Mouse (Mus musculus): ENCODE data around the gene Tas2r139. TPM values are rescaled to one million over a fixed set of nuclear protein-coding genes. Genes with fewer than 3 reads are reported as not detected.
A peak's percentile ranks its signal among the peaks of the same experiment; 100 is the strongest.
"Not testable (repeated sequence)": the region's sequence is repeated elsewhere in the genome, so short reads cannot be mapped to it uniquely, and the experiment has no call there.

Gene Tas2r139
- total RNA-seq (2021) (not detected), polyA plus RNA-seq (2012; rRNA removed) (not detected in 2 replicates)
- long read RNA-seq = 0 reads

DNA sequence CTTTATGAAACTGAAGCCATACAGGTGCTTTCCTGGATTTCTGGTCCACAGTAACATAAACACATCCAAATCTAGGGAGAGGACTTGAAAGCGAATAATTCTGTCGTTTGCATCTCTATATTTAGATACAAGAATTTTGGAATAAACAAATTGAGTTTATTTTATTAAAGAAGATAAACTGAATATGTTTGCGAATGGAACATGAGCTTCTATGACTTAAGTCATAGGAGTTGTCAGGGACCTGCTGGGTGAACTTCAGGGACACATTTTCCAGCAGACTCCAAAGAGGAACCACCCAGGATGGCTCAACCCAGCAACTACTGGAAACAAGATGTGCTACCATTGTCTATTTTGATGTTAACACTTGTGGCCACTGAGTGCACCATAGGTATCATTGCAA lies at the start of gene Tas2r139:
Tas2r139 (plus strand) TSS at position 301 of the 400 bp plus-strand sequence.
- DNase-seq = no peak
- TF ChIP-seq CTCF (IDR thresholded peaks at IDR 0.05) = no peak
- TF ChIP-seq EP300 (IDR thresholded peaks at IDR 0.05; ENCODE audit: insufficient read depth, low read depth, low read length) = no peak
- no peak for TF ChIP-seq POLR2A (IDR thresholded peaks at IDR 0.05; ENCODE audit: insufficient read depth, low read depth, low read length)
- 68% methylated on average over 3 of the region's 3 CpGs for WGBS

DNA sequence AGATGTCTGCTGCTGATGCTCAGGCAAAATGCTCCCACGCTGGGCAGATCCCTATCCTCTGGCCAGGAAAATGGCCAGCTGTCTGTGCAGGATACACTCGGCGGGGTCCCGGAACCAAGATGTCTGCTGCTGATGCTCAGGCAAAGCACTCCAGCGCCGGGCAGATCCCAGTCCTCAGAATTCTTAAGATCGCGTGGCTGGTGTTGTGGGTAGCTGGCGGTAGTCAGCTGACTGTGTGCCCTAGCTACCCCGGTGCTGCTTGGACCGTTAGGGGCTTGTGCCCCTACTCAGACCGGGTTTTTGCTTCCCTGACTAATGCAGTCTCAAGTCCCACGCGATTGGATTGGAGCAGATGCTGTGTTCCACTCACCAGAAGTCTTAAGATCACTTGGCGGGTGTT lies 10.4 kb downstream of the Tas2r139 start:
- DNase-seq; H3K79me2 ChIP-seq (replicated peaks; ENCODE audit: control insufficient read depth, insufficient read depth, low read length); H3K27ac ChIP-seq; intact Hi-C loops (cut with DNase I); H3K4me1 ChIP-seq (ENCODE audit: control insufficient read depth, insufficient read depth, low read length); H3K4me3 ChIP-seq; H3K36me3 ChIP-seq (ENCODE audit: control insufficient read depth, insufficient read depth, low read length); H3K9ac ChIP-seq (ENCODE audit: low read depth, low read length); H3K27me3 ChIP-seq (ENCODE audit: control insufficient read depth, insufficient read depth, low read length): not testable (repeated sequence)
- WGBS = 65% methylated on average over 15 of the region's 15 CpGs

More for the DNA sequence above, at the start of gene Tas2r139:
- H3K9ac ChIP-seq (ENCODE audit: low read depth, low read length) = no peak within 1 kb of the TSS
- no peaks in the 10 kb centered on the region for H3K27me3 ChIP-seq (ENCODE audit: control insufficient read depth, insufficient read depth, low read length)
- H3K4me3 ChIP-seq = no peak within 1 kb of the TSS
- H3K36me3 ChIP-seq (ENCODE audit: control insufficient read depth, insufficient read depth, low read length) = no peaks in the 10 kb centered on the region
- H3K27ac ChIP-seq = no peak within 1 kb of the TSS
- H3K4me1 ChIP-seq (ENCODE audit: control insufficient read depth, insufficient read depth, low read length) = no peaks in the 10 kb centered on the region
- intact Hi-C loops (cut with DNase I) = no loop called here
- H3K79me2 ChIP-seq (replicated peaks; ENCODE audit: control insufficient read depth, insufficient read depth, low read length) = no peaks in the 10 kb centered on the region

DNA sequence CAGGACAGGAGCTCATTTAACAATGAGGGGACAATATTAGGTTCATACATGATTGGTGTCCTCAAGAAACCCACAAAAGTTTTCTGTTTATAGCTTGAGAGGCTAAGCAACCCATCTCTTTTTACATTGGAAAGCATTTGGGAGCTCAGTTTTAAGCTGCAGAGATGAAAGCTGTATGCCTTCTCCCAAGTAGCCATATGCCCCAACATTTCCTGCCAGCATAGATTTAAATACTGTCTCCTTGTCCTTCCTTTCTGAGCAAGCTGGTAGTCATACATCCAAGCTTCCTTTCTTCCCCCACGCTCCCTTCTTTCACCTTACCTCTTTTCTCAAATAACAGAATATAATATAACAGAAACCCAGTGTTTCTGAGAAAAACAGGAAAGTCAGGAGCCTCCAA lies 41.7 kb downstream of the Tas2r139 start:
- intact Hi-C loops (cut with DNase I) = no loop called here
- 52% methylated on average over 1 of the region's 1 CpGs for WGBS
- TF ChIP-seq POLR2A (IDR thresholded peaks at IDR 0.05; ENCODE audit: insufficient read depth, low read depth, low read length) (no peak), CTCF (IDR thresholded peaks at IDR 0.05) (no peak), EP300 (IDR thresholded peaks at IDR 0.05; ENCODE audit: insufficient read depth, low read depth, low read length) (no peak)
- no peaks in the 10 kb centered on the region for H3K79me2 ChIP-seq (replicated peaks; ENCODE audit: control insufficient read depth, insufficient read depth, low read length)
- H3K4me3 ChIP-seq = no peak overlapping the region
- no peaks in the 10 kb centered on the region for H3K27me3 ChIP-seq (ENCODE audit: control insufficient read depth, insufficient read depth, low read length)
- DNase-seq = no peak
- no peaks in the 10 kb centered on the region for H3K36me3 ChIP-seq (ENCODE audit: control insufficient read depth, insufficient read depth, low read length)
- no peak overlapping the region for H3K9ac ChIP-seq (ENCODE audit: low read depth, low read length)
- no peaks in the 10 kb centered on the region for H3K4me1 ChIP-seq (ENCODE audit: control insufficient read depth, insufficient read depth, low read length)
- no peak overlapping the region for H3K27ac ChIP-seq

DNA sequence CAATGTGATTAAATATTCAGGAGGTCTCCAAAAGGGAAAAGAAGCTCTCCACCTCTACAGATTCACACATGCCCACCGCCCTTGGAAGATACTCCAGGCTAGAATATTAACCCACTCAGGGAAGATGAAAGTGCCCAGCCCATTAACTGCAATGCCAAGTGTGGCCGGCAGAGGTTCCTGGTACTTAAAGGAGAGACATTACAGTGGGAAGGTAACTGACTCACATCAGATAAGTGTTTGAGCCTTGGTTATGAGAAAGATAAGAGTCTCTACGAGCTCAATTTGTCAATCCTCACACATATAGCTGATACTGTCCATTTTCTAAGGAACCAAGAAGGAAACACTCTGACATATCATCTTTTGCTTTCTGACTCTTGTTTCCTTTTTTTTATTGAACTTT lies 45.5 kb downstream of the Tas2r139 start:
- H3K9ac ChIP-seq (ENCODE audit: low read depth, low read length) = no peak overlapping the region
- intact Hi-C loops (cut with DNase I) = no loop called here
- no peaks in the 10 kb centered on the region for H3K79me2 ChIP-seq (replicated peaks; ENCODE audit: control insufficient read depth, insufficient read depth, low read length)
- H3K4me3 ChIP-seq = no peak overlapping the region
- H3K27ac ChIP-seq = no peak overlapping the region
- H3K36me3 ChIP-seq (ENCODE audit: control insufficient read depth, insufficient read depth, low read length) = no peaks in the 10 kb centered on the region
- H3K4me1 ChIP-seq (ENCODE audit: control insufficient read depth, insufficient read depth, low read length) = no peaks in the 10 kb centered on the region
- 40% methylated on average over 3 of the region's 3 CpGs for WGBS
- no peak for DNase-seq
- no peaks in the 10 kb centered on the region for H3K27me3 ChIP-seq (ENCODE audit: control insufficient read depth, insufficient read depth, low read length)
- TF ChIP-seq EP300 (IDR thresholded peaks at IDR 0.05; ENCODE audit: insufficient read depth, low read depth, low read length) (no peak), CTCF (IDR thresholded peaks at IDR 0.05) (peak; percentile 29)

Other genes starting within 250 kb of the Tas2r139 start
- gene Sval1, start 189.3 kb upstream of the Tas2r139 start, total RNA-seq (2021) = not detected
- gene Sval1, start 189.3 kb upstream of the Tas2r139 start, polyA plus RNA-seq (2012; rRNA removed) = not detected in 2 replicates
- not detected for gene Sval3, start 172.8 kb upstream of the Tas2r139 start, total RNA-seq (2021)
- not detected in 2 replicates for gene Sval3, start 172.8 kb upstream of the Tas2r139 start, polyA plus RNA-seq (2012; rRNA removed)
- gene Sva, start 102.5 kb upstream of the Tas2r139 start, total RNA-seq (2021) = not detected
- not detected in 2 replicates for gene Sva, start 102.5 kb upstream of the Tas2r139 start, polyA plus RNA-seq (2012; rRNA removed)
- not detected for gene Tas2r144, start 74.4 kb downstream of the Tas2r139 start, total RNA-seq (2021)
- not detected in 2 replicates for gene Tas2r144, start 74.4 kb downstream of the Tas2r139 start, polyA plus RNA-seq (2012; rRNA removed)
- gene Gstk1, start 105.0 kb downstream of the Tas2r139 start, total RNA-seq (2021) = 100 to 1,000 TPM; 139 to 167 TPM
- 87.1 and 118 TPM in 2 replicates for gene Gstk1, start 105.0 kb downstream of the Tas2r139 start, polyA plus RNA-seq (2012; rRNA removed)
- gene Tmem139, start 121.0 kb downstream of the Tas2r139 start, total RNA-seq (2021) = under 1 TPM in 1 of 2 experiments, not detected in 1; 0.21 TPM
- gene Tmem139, start 121.0 kb downstream of the Tas2r139 start, polyA plus RNA-seq (2012; rRNA removed) = 0.15 and 0.33 TPM in 2 replicates
- gene Casp2, start 124.0 kb downstream of the Tas2r139 start, total RNA-seq (2021) = 10 to 100 TPM in 1 of 2 experiments, 1 to 10 TPM in 1; 7.5 to 12.2 TPM
- gene Casp2, start 124.0 kb downstream of the Tas2r139 start, polyA plus RNA-seq (2012; rRNA removed) = 12.1 and 18.6 TPM in 2 replicates
- gene Clcn1, start 145.7 kb downstream of the Tas2r139 start, total RNA-seq (2021) = 1 to 10 TPM; 4.3 to 4.9 TPM
- 12.1 and 20.9 TPM in 2 replicates for gene Clcn1, start 145.7 kb downstream of the Tas2r139 start, polyA plus RNA-seq (2012; rRNA removed)
- under 1 TPM; 0.60 to 0.61 TPM for gene Fam131b, start 183.7 kb downstream of the Tas2r139 start, total RNA-seq (2021)
- 0.82 and 0.88 TPM in 2 replicates for gene Fam131b, start 183.7 kb downstream of the Tas2r139 start, polyA plus RNA-seq (2012; rRNA removed)
- 10 to 100 TPM; 45.8 to 60.2 TPM for gene Zyx, start 208.7 kb downstream of the Tas2r139 start, total RNA-seq (2021)
- gene Zyx, start 208.7 kb downstream of the Tas2r139 start, polyA plus RNA-seq (2012; rRNA removed) = 77.7 and 110 TPM in 2 replicates
- gene Epha1, start 232.3 kb downstream of the Tas2r139 start, total RNA-seq (2021) = under 1 TPM; 0.14 to 0.16 TPM
- 0.50 and 0.94 TPM in 2 replicates for gene Epha1, start 232.3 kb downstream of the Tas2r139 start, polyA plus RNA-seq (2012; rRNA removed)

All from heart, adult 2 months (tissue).